Mouse (Mus musculus) gastrocnemius, adult 18-20 months (tissue): ENCODE measurements at regions not wholly inside any gene's neighbourhood (a gene's known extent, or its start where the extent isn't known, plus 50 kb on each side); places are given as distances from the start of the nearest gene placed in this dataset.
A peak's percentile ranks its signal among the peaks of the same experiment; 100 is the strongest.

Experiments used
- DNase-seq: peaks from one replicate; pipeline ENCODE4 v3.0.0; 2021; ENCODE audit warnings: low spot score

DNA sequence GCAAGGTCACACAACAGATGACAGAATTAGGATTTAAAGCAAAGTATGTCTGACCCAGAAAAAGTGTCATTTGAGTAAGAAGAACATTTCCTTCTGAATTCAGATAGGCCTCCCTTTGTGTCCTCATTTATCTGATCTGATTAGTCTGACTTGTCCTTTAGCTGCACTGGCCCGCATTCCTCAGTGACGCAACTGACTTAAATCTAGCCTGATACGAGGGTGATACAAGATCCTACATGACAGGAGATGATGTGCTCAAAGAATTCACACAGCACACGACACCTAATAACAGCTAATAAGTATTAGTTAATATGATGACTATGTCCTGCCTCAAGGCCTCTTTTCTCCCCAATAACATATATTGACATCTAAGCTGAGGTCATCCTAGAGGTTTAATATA, 192.8 kb downstream of the Nuf2 start:
- no peak for DNase-seq

DNA sequence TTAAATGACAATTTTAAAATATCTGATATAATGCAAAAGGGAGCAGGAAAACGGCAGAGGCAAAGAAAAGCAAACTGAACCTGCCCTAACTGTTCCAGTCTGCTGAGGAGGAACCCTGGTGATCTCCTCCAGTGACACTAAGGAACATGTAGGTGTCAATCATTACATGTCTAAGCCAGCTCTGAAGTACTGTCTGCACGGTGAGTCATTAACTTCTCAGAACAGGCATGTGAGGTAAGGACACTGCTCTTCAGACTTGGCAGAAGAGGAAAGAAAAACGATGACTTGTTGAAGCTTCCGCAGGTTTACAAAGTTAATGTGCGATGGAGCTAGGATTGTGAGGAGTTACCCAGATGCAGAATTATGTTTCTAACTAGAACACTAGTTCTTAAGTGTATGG, 199.1 kb downstream of the Nuf2 start:
- DNase-seq = no peak

DNA sequence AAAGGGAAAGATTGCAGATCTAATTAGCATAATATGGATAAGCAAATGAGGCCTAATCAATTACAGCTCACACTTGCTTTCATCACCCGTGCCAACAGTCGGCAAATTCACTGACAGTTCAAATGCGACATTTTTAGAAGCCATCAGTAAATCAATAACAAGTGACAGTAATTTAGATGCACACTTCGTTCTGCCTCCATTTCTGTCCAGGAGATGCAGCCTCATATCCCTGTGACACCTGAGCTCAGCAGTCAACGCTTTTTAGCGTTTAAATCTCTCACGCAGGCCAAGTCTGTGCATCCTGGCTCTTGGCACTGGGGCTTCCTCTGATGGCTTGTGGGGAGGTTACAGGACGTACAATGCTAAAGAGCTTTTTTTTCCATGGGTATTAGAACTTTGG, 218.0 kb downstream of the Nuf2 start:
- DNase-seq = no peak

DNA sequence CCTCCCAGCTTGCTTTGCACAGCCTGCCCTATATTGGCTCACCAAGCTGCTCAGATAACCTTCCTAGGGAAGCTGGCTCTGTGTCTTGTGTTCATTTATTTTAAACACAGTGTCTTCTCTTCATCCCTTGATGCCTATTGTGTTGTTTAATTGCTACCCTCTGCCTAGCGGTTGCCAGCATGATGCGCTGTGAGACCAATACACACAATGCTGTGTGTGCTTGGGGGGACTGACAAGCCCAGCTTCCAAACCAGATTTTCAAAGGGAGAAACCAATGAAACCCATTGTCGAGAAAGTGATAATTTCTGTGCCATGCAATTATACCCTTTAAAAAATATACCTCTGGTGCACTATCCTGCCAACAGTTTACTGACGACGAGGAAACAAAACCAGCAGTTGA, 247.8 kb downstream of the Nuf2 start:
- DNase-seq = no peak

DNA sequence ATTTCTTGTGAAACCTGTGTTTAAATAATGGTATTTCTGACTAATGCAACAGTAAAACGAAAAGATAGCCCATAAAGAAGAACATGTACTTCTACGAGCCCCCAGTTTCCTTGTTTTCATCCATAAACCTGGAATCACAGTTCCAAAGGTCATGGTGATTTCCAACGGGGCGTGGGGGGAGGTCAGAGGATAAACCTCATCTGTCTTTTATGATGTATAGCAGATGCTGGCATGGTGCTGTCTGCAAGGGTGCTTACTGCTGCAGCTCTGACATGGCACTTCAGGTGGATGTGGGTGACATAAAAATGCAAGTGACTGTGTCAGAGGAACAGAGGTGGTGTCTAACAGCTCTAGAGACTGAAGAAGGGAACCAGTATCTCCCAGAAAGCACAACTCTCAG, 260.5 kb downstream of the Nuf2 start:
- DNase-seq = no peak

DNA sequence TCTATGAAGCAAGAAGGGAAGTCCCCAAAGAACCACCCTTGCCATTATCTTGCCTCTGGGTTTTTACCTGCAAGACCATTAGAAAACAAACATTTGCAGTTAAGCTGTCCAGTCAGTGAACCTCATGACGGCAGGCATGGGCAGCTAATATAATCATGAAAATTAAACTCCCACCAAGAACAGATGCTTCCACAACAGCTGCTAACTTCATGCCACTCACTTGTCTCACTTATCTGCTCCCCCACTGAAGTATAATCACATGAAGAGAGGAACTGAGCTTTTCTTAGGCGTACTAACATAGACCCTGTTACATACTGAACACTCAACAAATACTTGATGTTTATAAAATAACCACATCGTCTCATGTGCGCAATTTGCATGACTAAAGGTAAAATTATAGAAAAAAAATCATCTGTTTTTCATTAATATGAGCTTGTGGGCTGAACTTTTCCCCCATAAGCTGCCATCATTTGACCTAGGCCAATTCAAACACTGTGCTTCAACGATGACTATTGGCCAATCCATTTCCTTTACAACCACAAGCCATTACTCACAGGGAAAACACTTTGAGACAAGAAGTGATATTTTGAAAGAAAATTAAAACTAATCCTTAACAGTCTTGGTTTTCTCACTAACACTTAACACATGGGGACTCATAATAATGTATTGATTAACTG, 267.1 kb downstream of the Nuf2 start:
- no peak for DNase-seq

DNA sequence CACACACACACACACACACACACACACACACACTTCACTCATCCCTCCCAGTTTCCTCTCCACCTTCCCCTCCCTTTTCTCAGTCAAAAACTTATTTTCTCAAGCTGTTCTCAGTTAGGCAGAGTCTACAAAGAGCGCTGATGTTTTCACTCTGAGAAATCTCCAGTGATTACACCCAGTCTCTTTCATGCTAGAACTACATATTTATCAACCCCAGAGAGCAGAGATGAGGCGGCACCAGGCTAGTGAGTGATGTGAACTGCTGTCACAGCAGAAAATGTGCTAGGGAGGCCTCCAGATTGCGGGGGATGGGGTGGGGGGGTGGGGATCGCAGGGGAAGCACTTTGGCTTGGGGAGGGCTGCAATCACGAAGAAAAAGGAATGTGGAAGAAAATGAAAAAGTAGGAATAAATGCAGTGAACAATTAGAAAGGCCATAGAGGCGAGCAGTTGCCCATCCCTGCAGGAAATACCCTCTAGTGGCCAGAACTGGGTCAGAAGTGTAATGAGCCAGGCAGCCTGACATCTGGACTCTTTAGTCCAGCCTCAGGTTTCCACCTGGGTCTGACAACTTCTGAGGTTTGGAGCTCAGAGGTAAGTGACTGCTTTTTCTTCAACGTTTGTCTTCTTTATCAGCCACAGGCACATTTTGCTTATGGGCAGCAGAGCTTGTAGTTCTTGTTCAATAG, 276.9 kb downstream of the Nuf2 start:
- no peak for DNase-seq

DNA sequence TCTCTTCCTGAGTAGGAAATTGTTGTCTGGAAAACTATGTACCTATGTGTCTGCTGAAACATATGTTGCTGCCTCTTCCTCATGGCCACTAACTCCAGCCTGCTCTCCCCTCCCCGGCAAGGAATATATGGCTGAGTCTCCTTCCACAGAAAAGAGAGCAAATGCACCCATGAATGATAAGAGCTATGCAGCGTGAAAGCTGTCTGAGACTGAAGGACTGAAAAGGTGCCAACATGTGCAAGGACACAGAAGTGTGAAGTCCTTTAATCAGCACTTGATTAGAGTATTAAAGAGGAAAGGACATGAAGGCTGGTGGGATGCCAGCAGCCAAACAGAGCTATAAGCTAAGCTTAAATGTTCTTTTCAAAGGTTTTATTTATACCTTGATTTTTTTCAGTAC, 279.1 kb downstream of the Nuf2 start:
- DNase-seq = no peak

DNA sequence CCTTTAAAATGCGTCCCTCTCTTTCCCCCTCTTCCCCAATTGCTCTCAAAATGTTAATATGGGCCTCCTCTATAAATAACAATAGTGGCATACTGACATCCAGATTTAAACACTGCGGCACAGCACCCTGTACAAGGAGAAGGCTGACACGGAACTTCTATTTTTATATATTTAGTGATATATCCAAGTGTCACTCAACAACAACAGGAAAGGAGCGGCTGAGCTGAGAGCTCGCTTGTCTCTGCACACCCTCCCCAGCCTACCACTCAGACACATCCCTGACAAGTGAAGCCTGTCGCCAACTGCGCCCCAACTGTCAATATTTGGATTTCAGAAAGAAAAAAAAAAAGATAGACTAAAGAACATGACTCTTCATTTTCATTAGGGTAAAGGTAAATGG, 282.2 kb downstream of the Nuf2 start:
- DNase-seq = no peak

DNA sequence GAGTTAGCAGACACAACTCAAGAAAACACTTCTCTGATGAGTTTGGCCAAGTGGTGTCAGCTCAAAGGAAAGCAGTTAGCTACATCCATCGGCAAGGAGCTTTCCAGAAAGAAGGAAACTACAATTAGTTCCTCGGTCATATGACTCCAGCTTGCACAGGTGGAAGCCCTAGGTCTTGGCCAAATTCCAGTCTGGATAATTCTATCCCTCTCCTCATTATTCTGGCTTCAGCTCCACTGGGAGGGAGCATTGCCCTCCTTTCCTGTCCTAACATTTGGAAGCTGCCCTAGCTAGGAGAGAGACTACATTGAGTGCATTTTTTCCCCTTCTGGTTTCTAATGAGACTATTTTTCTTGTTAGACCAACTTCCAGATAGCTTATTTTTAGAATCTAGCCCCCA, 290.9 kb downstream of the Nuf2 start:
- no peak for DNase-seq

DNA sequence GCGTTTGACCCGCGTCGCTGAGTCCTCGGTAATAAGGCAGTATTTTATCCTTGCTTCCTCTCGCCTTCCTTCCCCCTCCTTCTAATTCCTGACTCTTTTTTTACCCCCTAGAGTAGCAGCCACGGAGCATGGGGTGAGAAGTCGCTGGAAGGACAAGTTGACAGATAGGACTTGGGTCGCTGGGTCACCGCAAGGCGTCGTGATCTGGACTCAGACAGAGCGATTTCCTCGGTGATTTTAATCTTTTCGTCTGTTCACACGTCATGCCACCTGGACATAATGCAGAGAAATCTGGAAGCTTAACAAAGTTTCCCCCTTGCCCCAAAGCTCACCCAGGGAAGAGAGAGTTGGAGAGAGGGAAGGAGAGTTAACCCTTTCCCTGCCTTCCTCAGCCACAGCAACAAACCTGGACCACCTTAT, 292.6 kb downstream of the Nuf2 start:
- no peak for DNase-seq

DNA sequence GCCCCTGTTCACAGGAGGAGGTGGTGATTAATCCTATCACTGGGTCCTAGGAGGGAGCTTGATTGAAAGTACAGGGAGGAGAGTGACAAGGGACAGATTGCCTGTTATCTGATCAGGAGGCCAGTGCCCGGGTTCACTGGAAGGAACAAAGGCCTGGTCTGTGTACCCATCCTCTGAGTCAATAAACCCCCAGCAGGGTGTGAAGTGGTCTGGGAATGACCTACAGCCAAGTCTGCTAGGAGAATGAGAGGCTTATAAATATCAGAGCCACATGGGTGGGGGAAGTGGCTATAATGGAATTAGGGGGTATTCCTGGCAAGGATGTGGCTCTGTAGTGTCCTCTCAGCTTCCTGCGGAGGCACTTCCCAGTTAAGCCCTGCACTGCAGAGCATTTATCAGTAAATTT, 296.0 kb downstream of the Nuf2 start:
- no peak for DNase-seq

DNA sequence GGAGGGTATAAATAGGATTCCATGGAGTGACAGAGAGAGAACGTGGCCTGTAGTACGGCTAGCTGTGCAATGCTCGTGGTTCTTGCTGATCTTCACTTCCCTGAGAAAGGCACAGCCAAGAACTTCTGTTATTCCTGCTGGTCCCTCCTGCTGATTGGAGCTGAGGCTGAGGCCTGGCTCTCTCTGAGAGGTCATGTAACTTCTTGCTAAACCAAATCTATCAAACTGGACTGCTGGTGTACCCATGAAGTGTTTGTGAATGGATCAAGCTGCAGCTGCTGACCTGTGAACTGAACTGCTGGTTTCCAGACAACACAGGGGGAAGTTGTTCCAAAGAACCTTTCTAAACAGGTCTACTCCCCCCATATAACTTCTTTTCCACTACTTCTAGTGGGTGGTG, 297.9 kb downstream of the Nuf2 start:
- DNase-seq = no peak

DNA sequence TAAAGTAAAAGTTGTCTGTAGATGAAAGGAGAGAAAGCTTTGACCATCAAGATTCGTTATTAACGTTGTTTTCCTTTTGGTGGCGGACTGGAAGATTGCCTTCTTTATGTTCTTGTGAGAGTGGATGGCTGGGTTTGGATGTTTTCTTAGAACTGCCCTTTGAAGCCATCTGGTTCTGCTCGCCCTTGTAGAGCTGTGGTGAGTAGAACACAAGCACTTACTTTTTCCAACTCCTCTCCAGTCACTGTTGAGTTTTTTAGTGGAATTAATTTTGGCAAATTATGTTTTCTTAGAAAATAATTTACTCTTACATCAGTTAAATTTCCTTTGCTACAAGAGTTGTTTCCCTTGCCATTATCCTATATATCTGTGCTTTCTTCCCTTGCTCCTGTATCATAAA, 301.2 kb downstream of the Nuf2 start:
- DNase-seq = no peak

DNA sequence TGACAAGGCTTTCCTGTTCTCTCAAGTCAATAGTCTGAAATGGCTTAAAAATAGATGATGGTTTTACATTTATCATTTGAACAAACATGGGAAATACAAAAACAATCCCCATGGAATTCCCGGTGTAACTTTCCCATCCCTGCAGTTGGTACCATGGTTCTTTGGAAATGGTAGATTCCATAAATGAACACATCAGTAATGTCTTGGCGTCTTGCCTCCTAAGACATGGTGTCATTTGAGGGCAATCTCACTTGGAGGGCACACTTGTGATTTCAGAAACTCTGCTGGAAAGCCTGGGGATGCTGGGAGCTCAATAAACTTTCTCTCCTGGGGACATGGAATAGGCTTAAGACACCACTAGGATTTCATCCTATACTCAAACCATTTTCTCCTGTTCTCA, 306.8 kb downstream of the Nuf2 start:
- DNase-seq = no peak

DNA sequence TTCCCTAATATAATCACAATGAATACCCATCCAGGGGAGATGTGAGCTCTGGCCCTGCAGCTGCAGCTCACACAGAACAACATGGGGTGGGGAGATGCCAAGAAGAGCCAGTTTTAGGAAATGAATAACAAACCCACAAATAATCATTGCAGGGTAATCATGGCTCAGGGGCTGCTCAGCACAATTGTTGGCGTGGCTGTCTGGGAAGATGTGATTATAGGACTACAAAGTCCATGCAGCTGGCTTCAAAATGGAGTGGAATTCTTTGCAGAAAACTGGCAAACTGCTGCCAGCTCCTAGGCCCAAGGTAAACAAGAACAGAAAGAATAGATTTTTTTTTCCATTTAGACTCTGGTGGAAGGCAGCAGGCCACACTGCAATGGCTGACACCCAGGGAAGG, 343.6 kb downstream of the Nuf2 start:
- DNase-seq = no peak

DNA sequence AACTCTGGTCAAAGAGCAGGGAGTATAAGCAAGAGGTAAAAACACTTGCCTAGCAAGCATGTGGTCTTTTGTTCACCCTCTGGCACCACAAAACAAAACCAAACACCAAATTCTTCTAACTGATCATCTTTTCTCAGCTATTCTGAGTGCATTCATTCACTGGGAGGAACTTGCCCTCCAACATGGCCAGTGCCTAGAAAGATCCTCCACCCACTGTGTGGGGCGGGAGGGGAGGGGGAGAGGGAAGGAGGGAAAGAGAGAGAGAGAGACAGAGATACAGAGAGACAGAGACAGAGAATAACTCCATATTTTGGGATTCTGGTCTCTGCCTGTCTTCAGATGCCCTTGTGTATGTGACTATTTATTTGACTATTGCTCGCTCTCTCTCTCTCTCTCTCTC, 360.9 kb downstream of the Nuf2 start:
- DNase-seq = no peak

DNA sequence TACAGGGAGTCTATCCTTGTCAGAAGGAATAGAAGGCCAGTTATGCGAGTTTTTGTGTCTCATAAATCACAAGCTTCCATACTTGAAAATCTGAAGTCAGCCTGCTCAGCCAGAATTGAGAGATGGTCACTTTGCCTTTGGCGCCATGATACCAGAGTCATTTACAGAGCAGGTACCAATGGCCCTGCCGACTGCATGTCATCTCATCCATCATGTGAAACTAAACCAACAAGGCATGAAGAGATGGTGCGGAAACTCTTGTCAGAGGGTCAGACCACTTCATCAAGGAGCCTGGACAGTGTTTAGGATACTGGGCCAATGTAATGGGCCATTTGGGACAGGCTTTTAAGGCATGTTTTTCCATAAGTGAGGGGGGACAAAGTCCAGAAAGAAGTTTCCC, 363.2 kb downstream of the Nuf2 start:
- no peak for DNase-seq

DNA sequence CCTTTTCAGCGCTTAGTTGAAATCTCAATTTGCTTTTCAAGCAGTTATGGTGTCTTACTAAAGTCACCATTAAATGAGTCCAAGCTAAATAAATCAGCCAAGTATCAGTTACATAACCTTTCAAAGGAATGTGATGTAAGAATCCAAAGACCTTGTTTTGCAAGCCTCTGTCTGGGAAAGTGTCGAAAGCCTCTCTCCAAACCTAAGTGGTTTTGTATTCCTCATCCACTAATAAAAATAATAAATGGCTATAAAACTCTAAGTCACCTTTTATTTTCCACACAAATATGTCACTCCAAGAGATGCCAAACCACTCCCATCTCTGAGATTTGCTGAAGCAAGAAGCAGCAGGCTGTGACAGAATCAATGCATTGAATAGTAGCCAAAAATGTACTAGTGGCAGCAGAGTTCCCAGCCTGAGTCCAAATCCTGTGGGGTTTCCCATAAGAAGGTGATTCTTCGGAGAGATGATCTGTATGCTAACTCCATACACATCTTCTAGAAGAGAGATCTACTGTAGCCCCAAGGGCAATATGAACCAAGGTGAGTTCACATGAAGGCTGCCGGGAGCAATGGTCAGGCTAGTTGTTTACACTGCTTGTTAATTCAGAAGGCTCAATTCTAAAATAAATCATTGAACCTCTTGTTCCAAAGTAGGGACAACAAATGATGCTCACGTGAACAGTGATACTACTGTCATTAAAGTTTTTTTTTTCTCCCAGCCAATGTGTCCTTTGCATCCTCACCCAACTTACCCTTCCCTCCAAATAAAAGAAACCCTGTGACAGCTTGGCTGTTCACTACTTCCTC, 365.0 kb downstream of the Nuf2 start:
- peak; percentile 14 for DNase-seq

DNA sequence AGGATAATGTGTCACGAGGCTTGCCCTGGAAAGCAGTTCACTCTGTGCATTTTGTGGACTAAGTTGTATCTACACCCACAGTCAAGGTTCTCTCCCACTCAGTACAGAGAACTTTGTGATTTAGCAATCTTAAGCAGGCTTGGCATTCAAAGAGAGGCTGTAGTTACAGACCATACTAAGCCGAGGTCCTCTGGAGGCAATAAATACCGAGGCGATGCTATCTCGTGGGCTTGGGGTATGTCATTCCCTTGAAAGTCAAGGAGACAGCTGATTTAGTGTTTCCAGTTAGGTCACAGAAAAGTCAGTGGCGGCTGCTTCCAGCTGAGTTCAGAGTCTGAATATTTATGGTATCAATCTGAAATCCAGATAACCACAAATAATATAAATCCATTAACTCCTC, 370.4 kb downstream of the Nuf2 start:
- DNase-seq = no peak

DNA sequence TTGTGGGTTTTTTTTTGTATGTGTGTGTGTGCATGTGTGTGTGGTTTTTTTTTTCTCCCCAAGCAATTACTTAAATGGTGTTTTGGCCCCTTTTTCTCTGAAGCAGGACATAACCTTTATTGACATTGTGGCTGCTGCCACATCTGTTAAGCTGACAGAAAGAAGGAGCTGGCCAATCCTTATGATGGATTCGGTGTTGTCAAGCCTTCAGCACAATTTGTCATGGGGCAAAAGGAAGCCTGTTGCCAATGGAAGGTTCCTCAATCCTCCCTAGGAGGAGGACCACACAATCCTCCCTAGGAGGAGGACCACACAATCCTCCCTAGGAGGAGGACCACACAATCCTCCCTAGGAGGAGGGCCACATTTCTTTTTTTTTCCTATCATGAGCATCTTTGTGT, 371.0 kb downstream of the Nuf2 start:
- no peak for DNase-seq

DNA sequence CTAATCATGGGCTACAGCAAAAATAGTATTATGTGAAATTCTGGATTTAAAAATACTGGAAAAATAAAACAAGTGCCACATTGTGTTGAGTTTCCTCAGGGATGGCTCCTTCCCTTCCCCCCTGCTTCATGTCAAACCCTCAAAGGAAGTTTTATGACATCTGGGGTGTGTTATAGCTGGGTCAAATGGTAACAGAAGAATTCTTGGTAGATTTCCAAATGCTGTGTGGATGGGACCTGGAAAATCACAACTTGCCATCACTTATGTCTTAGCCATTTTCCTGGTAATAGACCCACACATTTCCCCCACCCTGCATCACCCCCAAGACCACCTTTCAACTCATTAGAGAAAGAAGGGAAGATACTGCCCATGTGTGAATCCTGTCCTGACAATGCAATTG, 371.5 kb downstream of the Nuf2 start:
- DNase-seq = no peak

DNA sequence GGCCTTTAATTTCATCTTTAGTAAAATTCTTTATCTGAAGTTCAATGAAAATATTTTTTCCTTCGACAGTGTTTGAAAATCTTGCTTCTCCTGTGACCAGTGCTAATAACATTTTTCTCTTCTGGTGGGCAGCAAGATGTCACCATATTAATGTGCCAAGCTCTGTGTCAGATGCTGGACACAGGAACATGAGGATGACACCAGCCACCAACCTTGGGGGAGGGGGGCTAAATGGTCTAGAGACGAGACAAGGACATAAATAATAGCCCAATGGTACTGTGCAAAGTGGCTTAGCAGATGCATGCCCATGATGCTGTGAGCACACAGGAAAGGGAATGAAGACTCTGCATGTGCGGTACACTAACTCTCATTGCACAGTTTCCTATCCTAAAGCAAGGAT, 373.8 kb downstream of the Nuf2 start:
- DNase-seq = no peak
